Mouse (Mus musculus): ENCODE measurements around the gene Gm49601. TPM values are rescaled to one million over a fixed set of nuclear protein-coding genes. Genes with fewer than 3 reads are reported as not detected.

The Gm49601 gene
- polyA plus RNA-seq (2014; fragmentation: Nextera tagmentation; extraction: Ambion mirVana): 9.9 and 15.2 TPM in 2 replicates

GRCm38 (mm10) chr16:18626376-18626878 lies at the start of gene Gm49601:
Gm49601 (minus strand) TSS chr16:18626427.
- Histone ChIP-seq H3K4me2 (ENCODE audit: low read length) (peak within 1 kb of the TSS; percentile 88), H3K27me3 (ENCODE audit: control insufficient read depth, insufficient read depth, low read length) (peaks cover 58% of the 10 kb centered on the region), H3K4me3 (replicated peaks; ENCODE audit: low read depth, low read length) (peak within 1 kb of the TSS; percentile 60), H3K27ac (replicated peaks; ENCODE audit: low read depth, low read length) (no peak within 1 kb of the TSS), H3K9ac (replicated peaks; ENCODE audit: low read length) (peak within 1 kb of the TSS; percentile 71), H3K36me3 (ENCODE audit: control insufficient read depth, insufficient read depth, low read length) (peaks cover 45% of the 10 kb centered on the region), H3K4me1 (ENCODE audit: control insufficient read depth, insufficient read depth, low read length) (peaks cover 37% of the 10 kb centered on the region), H3K9me3 (ENCODE audit: control insufficient read depth, low read length) (no peaks in the 10 kb centered on the region)
- ATAC-seq (ENCODE audit: low FRiP score, low TSS enrichment) (peak; percentile 29), DNase-seq (peak; percentile 88)
- WGBS: under 1% methylated on average over 65 of the region's 65 CpGs

GRCm38 (mm10) chr16:18673005-18673404 lies 46.8 kb upstream of the Gm49601 start:
- Histone ChIP-seq H3K36me3 (ENCODE audit: control insufficient read depth, insufficient read depth, low read length) (no peaks in the 10 kb centered on the region), H3K4me1 (ENCODE audit: control insufficient read depth, insufficient read depth, low read length) (no peaks in the 10 kb centered on the region), H3K4me3 (replicated peaks; ENCODE audit: low read depth, low read length) (no peak overlapping the region), H3K27me3 (ENCODE audit: control insufficient read depth, insufficient read depth, low read length) (no peaks in the 10 kb centered on the region), H3K27ac (replicated peaks; ENCODE audit: low read depth, low read length) (no peak overlapping the region), H3K9me3 (ENCODE audit: control insufficient read depth, low read length) (no peaks in the 10 kb centered on the region), H3K4me2 (ENCODE audit: low read length) (no peak overlapping the region), H3K9ac (replicated peaks; ENCODE audit: low read length) (no peak overlapping the region)
- ATAC-seq (ENCODE audit: low FRiP score, low TSS enrichment) (no peak), DNase-seq (no peak)
- WGBS: 81% methylated on average over 3 of the region's 3 CpGs

GRCm38 (mm10) chr16:18672027-18672426 lies 45.8 kb upstream of the Gm49601 start:
- H3K27ac ChIP-seq (replicated peaks; ENCODE audit: low read depth, low read length): no peak overlapping the region
- H3K36me3 ChIP-seq (ENCODE audit: control insufficient read depth, insufficient read depth, low read length): no peaks in the 10 kb centered on the region
- no peak overlapping the region for H3K4me3 ChIP-seq (replicated peaks; ENCODE audit: low read depth, low read length)
- H3K4me1 ChIP-seq (ENCODE audit: control insufficient read depth, insufficient read depth, low read length): no peaks in the 10 kb centered on the region
- H3K27me3 ChIP-seq (ENCODE audit: control insufficient read depth, insufficient read depth, low read length): no peaks in the 10 kb centered on the region
- DNase-seq (no peak), ATAC-seq (ENCODE audit: low FRiP score, low TSS enrichment) (no peak)
- H3K9ac ChIP-seq (replicated peaks; ENCODE audit: low read length): no peak overlapping the region
- 76% methylated on average over 5 of the region's 5 CpGs for WGBS
- no peaks in the 10 kb centered on the region for H3K9me3 ChIP-seq (ENCODE audit: control insufficient read depth, low read length)
- no peak overlapping the region for H3K4me2 ChIP-seq (ENCODE audit: low read length)

- no peaks in the 10 kb centered on the region for H3K36me3 ChIP-seq (ENCODE audit: control insufficient read depth, insufficient read depth, low read length)
- WGBS: 67% methylated on average over 6 of the region's 6 CpGs
- no peak overlapping the region for H3K9ac ChIP-seq (replicated peaks; ENCODE audit: low read length)
- no peaks in the 10 kb centered on the region for H3K9me3 ChIP-seq (ENCODE audit: control insufficient read depth, low read length)
- DNase-seq (no peak), ATAC-seq (ENCODE audit: low FRiP score, low TSS enrichment) (no peak)
- H3K4me1 ChIP-seq (ENCODE audit: control insufficient read depth, insufficient read depth, low read length): no peaks in the 10 kb centered on the region
- H3K27ac ChIP-seq (replicated peaks; ENCODE audit: low read depth, low read length): no peak overlapping the region
- H3K4me2 ChIP-seq (ENCODE audit: low read length): no peak overlapping the region
- H3K27me3 ChIP-seq (ENCODE audit: control insufficient read depth, insufficient read depth, low read length): no peaks in the 10 kb centered on the region
- no peak overlapping the region for H3K4me3 ChIP-seq (replicated peaks; ENCODE audit: low read depth, low read length)
Observed at GRCm38 (mm10) chr16:18669914-18670313, 43.7 kb upstream of the Gm49601 start.

GRCm38 (mm10) chr16:18658597-18658996 lies 32.4 kb upstream of the Gm49601 start:
- Histone ChIP-seq H3K4me1 (ENCODE audit: control insufficient read depth, insufficient read depth, low read length) (no peaks in the 10 kb centered on the region), H3K4me3 (replicated peaks; ENCODE audit: low read depth, low read length) (no peak overlapping the region), H3K9me3 (ENCODE audit: control insufficient read depth, low read length) (no peaks in the 10 kb centered on the region), H3K4me2 (ENCODE audit: low read length) (no peak overlapping the region), H3K9ac (replicated peaks; ENCODE audit: low read length) (no peak overlapping the region), H3K27me3 (ENCODE audit: control insufficient read depth, insufficient read depth, low read length) (no peaks in the 10 kb centered on the region), H3K27ac (replicated peaks; ENCODE audit: low read depth, low read length) (no peak overlapping the region), H3K36me3 (ENCODE audit: control insufficient read depth, insufficient read depth, low read length) (no peaks in the 10 kb centered on the region)
- ATAC-seq (ENCODE audit: low FRiP score, low TSS enrichment) (no peak), DNase-seq (no peak)
- WGBS: 75% methylated on average over 4 of the region's 4 CpGs

- ATAC-seq (ENCODE audit: low FRiP score, low TSS enrichment): no peak
- Histone ChIP-seq H3K9me3 (ENCODE audit: control insufficient read depth, low read length) (no peaks in the 10 kb centered on the region), H3K4me2 (ENCODE audit: low read length) (no peak overlapping the region), H3K27ac (replicated peaks; ENCODE audit: low read depth, low read length) (no peak overlapping the region), H3K4me3 (replicated peaks; ENCODE audit: low read depth, low read length) (no peak overlapping the region), H3K9ac (replicated peaks; ENCODE audit: low read length) (no peak overlapping the region), H3K36me3 (ENCODE audit: control insufficient read depth, insufficient read depth, low read length) (no peaks in the 10 kb centered on the region), H3K27me3 (ENCODE audit: control insufficient read depth, insufficient read depth, low read length) (no peaks in the 10 kb centered on the region), H3K4me1 (ENCODE audit: control insufficient read depth, insufficient read depth, low read length) (no peaks in the 10 kb centered on the region)
- DNase-seq: no peak
- WGBS: 62% methylated on average over 5 of the region's 5 CpGs
Observed at GRCm38 (mm10) chr16:18655372-18656098, 29.3 kb upstream of the Gm49601 start.

GRCm38 (mm10) chr16:18653290-18654160 lies 27.3 kb upstream of the Gm49601 start:
- H3K27ac ChIP-seq (replicated peaks; ENCODE audit: low read depth, low read length): no peak overlapping the region
- DNase-seq (no peak), ATAC-seq (ENCODE audit: low FRiP score, low TSS enrichment) (no peak)
- no peaks in the 10 kb centered on the region for H3K9me3 ChIP-seq (ENCODE audit: control insufficient read depth, low read length)
- H3K4me2 ChIP-seq (ENCODE audit: low read length): no peak overlapping the region
- H3K9ac ChIP-seq (replicated peaks; ENCODE audit: low read length): no peak overlapping the region
- 90% methylated on average over 6 of the region's 6 CpGs for WGBS
- no peaks in the 10 kb centered on the region for H3K27me3 ChIP-seq (ENCODE audit: control insufficient read depth, insufficient read depth, low read length)
- H3K4me3 ChIP-seq (replicated peaks; ENCODE audit: low read depth, low read length): no peak overlapping the region
- no peaks in the 10 kb centered on the region for H3K36me3 ChIP-seq (ENCODE audit: control insufficient read depth, insufficient read depth, low read length)
- H3K4me1 ChIP-seq (ENCODE audit: control insufficient read depth, insufficient read depth, low read length): no peaks in the 10 kb centered on the region

- no peaks in the 10 kb centered on the region for H3K36me3 ChIP-seq (ENCODE audit: control insufficient read depth, insufficient read depth, low read length)
- 75% methylated on average over 3 of the region's 3 CpGs for WGBS
- ATAC-seq (ENCODE audit: low FRiP score, low TSS enrichment): no peak
- H3K4me2 ChIP-seq (ENCODE audit: low read length): no peak overlapping the region
- H3K27me3 ChIP-seq (ENCODE audit: control insufficient read depth, insufficient read depth, low read length): no peaks in the 10 kb centered on the region
- no peak overlapping the region for H3K4me3 ChIP-seq (replicated peaks; ENCODE audit: low read depth, low read length)
- H3K4me1 ChIP-seq (ENCODE audit: control insufficient read depth, insufficient read depth, low read length): no peaks in the 10 kb centered on the region
- H3K9me3 ChIP-seq (ENCODE audit: control insufficient read depth, low read length): no peaks in the 10 kb centered on the region
- no peak overlapping the region for H3K27ac ChIP-seq (replicated peaks; ENCODE audit: low read depth, low read length)
- H3K9ac ChIP-seq (replicated peaks; ENCODE audit: low read length): no peak overlapping the region
- no peak for DNase-seq
Observed at GRCm38 (mm10) chr16:18649126-18649525, 22.9 kb upstream of the Gm49601 start.

Data from midbrain, embryonic 14.5 days (tissue).